Mouse (Mus musculus) hindbrain, postnatal 0 days (tissue): ENCODE measurements around the gene Epb41l2. TPM values are rescaled to one million over a fixed set of nuclear protein-coding genes. Genes with fewer than 3 reads are reported as not detected.

Experiments
- ATAC-seq: fragments of 200-750 bp; cut with Nextera tagmentation; 2 replicates; pipeline ENCODE4 v1.8.0; 2017; ENCODE audit warnings: mild to moderate bottlenecking, moderate TSS enrichment, moderate library complexity
- DNase-seq: peaks from one replicate; pipeline ENCODE4 v3.0.0-alpha.2; 2015; ENCODE audit warnings: low spot score
- H3K27ac ChIP-seq: fragments of 300-500 bp; sonication (generic); 2 replicates; pipeline ENCODE4 v1.5.1; 2014; ENCODE audit warnings: mild to moderate bottlenecking
- H3K27me3 ChIP-seq: fragments of 300-500 bp; sonication (generic); 2 replicates; pipeline ENCODE4 v1.6.1; 2014; ENCODE audit warnings: low read length, mixed read lengths; ENCODE audit not compliant: insufficient read depth
- H3K36me3 ChIP-seq: fragments of 300-500 bp; sonication (generic); 2 replicates; pipeline ENCODE4 v1.6.1; 2014; ENCODE audit warnings: low read length, mixed read lengths; ENCODE audit not compliant: insufficient read depth
- H3K4me1 ChIP-seq: fragments of 300-500 bp; sonication (generic); 2 replicates; pipeline ENCODE4 v1.6.1; 2014; ENCODE audit warnings: antibody characterized with exemption, low read length, mixed read lengths; ENCODE audit not compliant: insufficient read depth
- H3K4me2 ChIP-seq: fragments of 300-500 bp; sonication (generic); 2 replicates; pipeline ENCODE4 v1.6.1; 2014; ENCODE audit warnings: low read depth, mild to moderate bottlenecking, low read length, moderate library complexity, mixed read lengths
- H3K4me3 ChIP-seq: fragments of 300-500 bp; sonication (generic); 2 replicates; pipeline ENCODE4 v1.5.1; 2014; ENCODE audit warnings: low read length
- H3K9ac ChIP-seq: fragments of 300-500 bp; sonication (generic); replicated peaks from 2 replicates; pipeline ENCODE4 v1.6.1; 2014; ENCODE audit warnings: mild to moderate bottlenecking, low read length, moderate library complexity, mixed read lengths
- H3K9me3 ChIP-seq: fragments of 300-500 bp; sonication (generic); 2 replicates; pipeline ENCODE4 v1.6.1; 2016; ENCODE audit warnings: low read length, mixed read lengths
- CTCF ChIP-seq: IDR thresholded peaks from 2 replicates; pipeline ENCODE4 v1.5.1; 2016; ENCODE audit warnings: antibody characterized with exemption, control low read depth, low read depth
- WGBS: fragments of 180-500 bp; shearing (Covaris S2); extraction: QIAGEN DNeasy Blood & Tissue Kit; methylation state at CpG from one replicate; pipeline ENCODE4 v1.1.7; 2014; 5-methylcytosine and 5-hydroxymethylcytosine counted together
- polyA plus RNA-seq: library from polyadenylated mRNA; unstranded; fragments of >200 nt; fragmentation: Nextera tagmentation; extraction: Ambion mirVana; gene quantifications from 2 replicates; pipeline ENCODE4 v1.2.1, GENCODE M21; 2015
- total RNA-seq: library from RNA; depleted of rRNA; stranded (reverse); fragments of >200 nt; gene quantifications from 2 replicates; pipeline ENCODE4 v1.2.3, GENCODE M21; 2014

Epb41l2 gene
- total and polyA plus RNA-seq, 2 experiments from 2014 or later = 26.0 to 49.6 TPM

- no peak for ATAC-seq
- TF ChIP-seq CTCF = no peak
- 86% methylated on average over 3 of the region's 3 CpGs for WGBS
Observed at GRCm38 (mm10) chr10:25396859-25397258, 37.3 kb downstream of the Epb41l2 start.

GRCm38 (mm10) chr10:25397767-25398690 lies 38.4 kb downstream of the Epb41l2 start:
- H3K4me1 ChIP-seq = no peaks in the 10 kb centered on the region
- H3K9me3 ChIP-seq = no peaks in the 10 kb centered on the region
- ATAC-seq = no peak
- H3K36me3 ChIP-seq = no peaks in the 10 kb centered on the region
- DNase-seq = no peak
- H3K4me2 ChIP-seq = no peak overlapping the region
- TF ChIP-seq CTCF = no peak
- H3K27ac ChIP-seq = no peak overlapping the region
- no peaks in the 10 kb centered on the region for H3K27me3 ChIP-seq
- no peak overlapping the region for H3K4me3 ChIP-seq
- H3K9ac ChIP-seq = no peak overlapping the region
- WGBS = 61% methylated on average over 14 of the region's 14 CpGs

More at GRCm38 (mm10) chr10:25396859-25397258, 37.3 kb downstream of the Epb41l2 start:
- H3K36me3 ChIP-seq = no peaks in the 10 kb centered on the region
- H3K4me2 ChIP-seq = no peak overlapping the region
- no peaks in the 10 kb centered on the region for H3K4me1 ChIP-seq
- H3K9ac ChIP-seq = no peak overlapping the region
- no peaks in the 10 kb centered on the region for H3K27me3 ChIP-seq
- H3K27ac ChIP-seq = no peak overlapping the region
- no peak for DNase-seq
- H3K9me3 ChIP-seq = no peaks in the 10 kb centered on the region
- no peak overlapping the region for H3K4me3 ChIP-seq

GRCm38 (mm10) chr10:25399016-25399415 lies 39.4 kb downstream of the Epb41l2 start:
- no peak overlapping the region for H3K9ac ChIP-seq
- H3K36me3 ChIP-seq = no peaks in the 10 kb centered on the region
- no peaks in the 10 kb centered on the region for H3K27me3 ChIP-seq
- no peak overlapping the region for H3K4me2 ChIP-seq
- H3K4me1 ChIP-seq = no peaks in the 10 kb centered on the region
- no peak overlapping the region for H3K27ac ChIP-seq
- TF ChIP-seq CTCF = no peak
- DNase-seq (no peak), ATAC-seq (no peak)
- no peak overlapping the region for H3K4me3 ChIP-seq
- 91% methylated on average over 4 of the region's 4 CpGs for WGBS
- H3K9me3 ChIP-seq = no peaks in the 10 kb centered on the region

- Histone ChIP-seq H3K4me1 (no peaks in the 10 kb centered on the region), H3K9ac (no peak overlapping the region), H3K27ac (no peak overlapping the region), H3K4me2 (no peak overlapping the region), H3K9me3 (no peaks in the 10 kb centered on the region), H3K27me3 (no peaks in the 10 kb centered on the region), H3K4me3 (no peak overlapping the region), H3K36me3 (no peaks in the 10 kb centered on the region)
- 46% methylated on average over 8 of the region's 8 CpGs for WGBS
- TF ChIP-seq CTCF = no peak
- ATAC-seq = no peak
- DNase-seq = no peak
Observed at GRCm38 (mm10) chr10:25400076-25400475, 40.5 kb downstream of the Epb41l2 start.

- no peak for TF ChIP-seq CTCF
- Histone ChIP-seq H3K4me2 (no peak overlapping the region), H3K9ac (no peak overlapping the region), H3K27ac (no peak overlapping the region), H3K27me3 (no peaks in the 10 kb centered on the region), H3K36me3 (no peaks in the 10 kb centered on the region), H3K9me3 (no peaks in the 10 kb centered on the region), H3K4me1 (no peaks in the 10 kb centered on the region), H3K4me3 (no peak overlapping the region)
- ATAC-seq (no peak), DNase-seq (no peak)
- WGBS = 95% methylated on average over 9 of the region's 9 CpGs
Observed at GRCm38 (mm10) chr10:25400646-25401045, 41.0 kb downstream of the Epb41l2 start.

- no peak for ATAC-seq
- Histone ChIP-seq H3K4me3 (no peak overlapping the region), H3K27ac (no peak overlapping the region), H3K9me3 (no peaks in the 10 kb centered on the region), H3K36me3 (no peaks in the 10 kb centered on the region), H3K4me1 (no peaks in the 10 kb centered on the region), H3K9ac (no peak overlapping the region), H3K27me3 (no peaks in the 10 kb centered on the region), H3K4me2 (no peak overlapping the region)
- DNase-seq = no peak
- no peak for TF ChIP-seq CTCF
- 82% methylated on average over 2 of the region's 2 CpGs for WGBS
Observed at GRCm38 (mm10) chr10:25401356-25401755, 41.8 kb downstream of the Epb41l2 start.

GRCm38 (mm10) chr10:25402886-25403285 lies 43.3 kb downstream of the Epb41l2 start:
- Histone ChIP-seq H3K27ac (no peak overlapping the region), H3K4me2 (no peak overlapping the region), H3K4me1 (no peaks in the 10 kb centered on the region), H3K9ac (no peak overlapping the region), H3K9me3 (no peaks in the 10 kb centered on the region), H3K27me3 (no peaks in the 10 kb centered on the region), H3K36me3 (no peaks in the 10 kb centered on the region), H3K4me3 (no peak overlapping the region)
- WGBS = 33% methylated on average over 1 of the region's 1 CpGs
- DNase-seq = no peak
- ATAC-seq = no peak
- no peak for TF ChIP-seq CTCF
